Mouse (Mus musculus): ENCODE results near the gene Smurf1. TPM values are rescaled to one million over a fixed set of nuclear protein-coding genes. Genes with fewer than 3 reads are reported as not detected.

The Smurf1 gene
- polyA plus RNA-seq, 1 experiment from 2014 or later: 3.5 TPM

- no peak overlapping the region for H3K27ac ChIP-seq (ENCODE audit: low read length)
- no peaks in the 10 kb centered on the region for H3K27me3 ChIP-seq (replicated peaks; ENCODE audit: control insufficient read depth, insufficient read depth, low read length)
- no peak for ATAC-seq
- H3K9me3 ChIP-seq (ENCODE audit: control insufficient read depth, low read length): no peaks in the 10 kb centered on the region
- peaks cover 15% of the 10 kb centered on the region for H3K36me3 ChIP-seq (ENCODE audit: control insufficient read depth, insufficient read depth, low read length)
- no peak overlapping the region for H3K4me3 ChIP-seq (ENCODE audit: low read length)
- WGBS: 66% methylated on average over 7 of the region's 7 CpGs
- no peak overlapping the region for H3K4me2 ChIP-seq (ENCODE audit: low read depth, low read length)
- H3K9ac ChIP-seq (ENCODE audit: low read depth, low read length): no peak overlapping the region
- peaks cover 5% of the 10 kb centered on the region; the same call in 1 of the 2 replicates for H3K4me1 ChIP-seq (ENCODE audit: control insufficient read depth, insufficient read depth, low read length)
These were observed 67.8 kb downstream of the Smurf1 start for GRCm38 (mm10) chr5:144897881-144898280.

DNA sequence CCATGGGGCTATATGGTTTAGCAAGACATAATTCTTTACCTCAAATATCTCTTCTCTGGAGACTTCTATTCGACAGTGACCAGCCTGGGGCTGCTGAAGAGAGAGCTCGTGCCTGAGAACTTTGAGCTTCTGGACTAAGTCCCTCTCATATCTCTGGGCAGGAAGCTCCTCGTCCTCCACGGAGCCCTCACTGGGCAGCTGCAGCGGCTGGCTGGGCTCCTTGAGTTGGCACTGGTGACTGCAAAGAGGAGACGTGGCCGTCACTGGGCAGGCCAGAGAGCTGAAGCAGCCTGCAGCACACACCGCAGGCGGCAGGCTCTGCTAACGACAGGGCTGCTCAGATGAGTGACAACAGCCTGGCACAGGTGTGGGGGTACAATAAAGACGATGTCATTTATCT is 74.4 kb downstream of the Smurf1 start:
- Histone ChIP-seq H3K27me3 (replicated peaks; ENCODE audit: control insufficient read depth, insufficient read depth, low read length) (no peaks in the 10 kb centered on the region), H3K9me3 (ENCODE audit: control insufficient read depth, low read length) (no peaks in the 10 kb centered on the region; the same call in 1 of the 2 replicates), H3K27ac (ENCODE audit: low read length) (no peak overlapping the region), H3K4me1 (ENCODE audit: control insufficient read depth, insufficient read depth, low read length) (no peaks in the 10 kb centered on the region), H3K36me3 (ENCODE audit: control insufficient read depth, insufficient read depth, low read length) (peaks cover 13% of the 10 kb centered on the region; the same call in 1 of the 2 replicates), H3K4me2 (ENCODE audit: low read depth, low read length) (no peak overlapping the region), H3K4me3 (ENCODE audit: low read length) (no peak overlapping the region), H3K9ac (ENCODE audit: low read depth, low read length) (no peak overlapping the region)
- 84% methylated on average over 11 of the region's 11 CpGs for WGBS
- no peak for ATAC-seq

DNA sequence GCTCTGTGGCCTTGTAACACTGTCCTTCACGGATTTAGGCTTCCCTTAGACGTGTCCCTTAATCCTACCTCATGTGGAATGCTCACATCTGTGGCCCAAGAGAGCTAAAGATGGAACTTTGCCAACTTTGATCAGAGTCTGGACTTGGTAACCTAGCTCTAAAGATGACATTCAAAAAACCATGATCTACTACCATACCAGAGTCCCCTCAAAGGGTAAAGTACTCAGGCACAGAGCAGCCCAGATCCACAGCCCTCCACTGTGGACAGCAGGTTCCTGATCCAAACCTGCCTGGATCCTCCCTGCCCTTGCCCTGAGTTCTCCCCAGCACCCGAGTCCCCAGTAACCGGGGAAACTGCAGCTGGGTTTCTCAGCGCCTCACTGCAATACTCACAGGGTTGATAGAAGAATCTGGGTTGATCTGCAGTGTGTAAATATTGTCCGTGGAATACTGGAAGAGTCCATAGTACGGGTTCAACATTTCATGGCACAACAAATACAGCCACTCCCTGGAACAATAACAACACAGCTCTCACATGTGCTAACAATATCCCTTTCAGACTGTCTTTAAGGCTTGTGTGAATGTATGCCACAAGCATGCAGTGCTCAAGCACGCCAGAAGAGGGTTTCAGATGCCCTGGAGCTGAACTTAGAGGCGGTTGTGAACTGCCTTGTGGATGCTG is 79.5 kb downstream of the Smurf1 start:
- Histone ChIP-seq H3K27me3 (replicated peaks; ENCODE audit: control insufficient read depth, insufficient read depth, low read length) (no peaks in the 10 kb centered on the region), H3K36me3 (ENCODE audit: control insufficient read depth, insufficient read depth, low read length) (peaks cover 13% of the 10 kb centered on the region), H3K27ac (ENCODE audit: low read length) (no peak overlapping the region), H3K4me3 (ENCODE audit: low read length) (no peak overlapping the region), H3K4me1 (ENCODE audit: control insufficient read depth, insufficient read depth, low read length) (no peaks in the 10 kb centered on the region), H3K9me3 (ENCODE audit: control insufficient read depth, low read length) (no peaks in the 10 kb centered on the region; the same call in 1 of the 2 replicates), H3K9ac (ENCODE audit: low read depth, low read length) (no peak overlapping the region), H3K4me2 (ENCODE audit: low read depth, low read length) (no peak overlapping the region)
- no peak for ATAC-seq
- 86% methylated on average over 9 of the region's 9 CpGs for WGBS

GRCm38 (mm10) chr5:144884629-144885217 is 80.9 kb downstream of the Smurf1 start:
- no peak overlapping the region for H3K4me2 ChIP-seq (ENCODE audit: low read depth, low read length)
- no peak overlapping the region for H3K4me3 ChIP-seq (ENCODE audit: low read length)
- no peaks in the 10 kb centered on the region for H3K4me1 ChIP-seq (ENCODE audit: control insufficient read depth, insufficient read depth, low read length)
- peaks cover 13% of the 10 kb centered on the region for H3K36me3 ChIP-seq (ENCODE audit: control insufficient read depth, insufficient read depth, low read length)
- 80% methylated on average over 13 of the region's 13 CpGs for WGBS
- no peak for ATAC-seq
- H3K9ac ChIP-seq (ENCODE audit: low read depth, low read length): no peak overlapping the region
- no peak overlapping the region for H3K27ac ChIP-seq (ENCODE audit: low read length)
- no peaks in the 10 kb centered on the region for H3K27me3 ChIP-seq (replicated peaks; ENCODE audit: control insufficient read depth, insufficient read depth, low read length)
- H3K9me3 ChIP-seq (ENCODE audit: control insufficient read depth, low read length): no peaks in the 10 kb centered on the region; the same call in 1 of the 2 replicates

- 86% methylated on average over 14 of the region's 14 CpGs for WGBS
- H3K27ac ChIP-seq (ENCODE audit: low read length): no peak overlapping the region
- no peak overlapping the region for H3K9ac ChIP-seq (ENCODE audit: low read depth, low read length)
- no peaks in the 10 kb centered on the region for H3K9me3 ChIP-seq (ENCODE audit: control insufficient read depth, low read length)
- H3K4me2 ChIP-seq (ENCODE audit: low read depth, low read length): no peak overlapping the region
- peaks cover 6% of the 10 kb centered on the region for H3K36me3 ChIP-seq (ENCODE audit: control insufficient read depth, insufficient read depth, low read length)
- no peaks in the 10 kb centered on the region for H3K4me1 ChIP-seq (ENCODE audit: control insufficient read depth, insufficient read depth, low read length)
- H3K27me3 ChIP-seq (replicated peaks; ENCODE audit: control insufficient read depth, insufficient read depth, low read length): no peaks in the 10 kb centered on the region
- ATAC-seq: no peak
- H3K4me3 ChIP-seq (ENCODE audit: low read length): no peak overlapping the region
These were observed 83.8 kb downstream of the Smurf1 start for GRCm38 (mm10) chr5:144881670-144882399.

DNA sequence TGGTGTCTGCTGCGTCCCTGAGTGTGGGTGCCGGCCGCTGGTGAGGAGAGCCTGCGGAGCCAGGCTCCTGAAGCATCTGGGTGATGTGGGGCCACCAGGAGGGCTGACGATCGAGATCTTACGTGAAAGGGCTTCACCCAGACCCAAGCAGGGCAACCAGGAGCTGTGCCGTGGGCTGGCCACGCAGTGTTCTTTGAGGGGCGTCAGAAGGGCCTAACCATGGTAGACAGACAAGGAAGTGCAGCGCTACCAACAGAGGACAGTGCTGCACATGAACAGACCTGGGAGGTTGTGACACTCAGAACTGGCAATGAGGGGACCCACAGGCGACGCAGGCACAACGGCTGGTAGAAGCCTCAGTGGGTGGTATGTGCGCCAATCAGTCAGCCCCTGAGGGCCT is 88.6 kb downstream of the Smurf1 start:
- Histone ChIP-seq H3K4me3 (ENCODE audit: low read length) (no peak overlapping the region), H3K9me3 (ENCODE audit: control insufficient read depth, low read length) (no peaks in the 10 kb centered on the region), H3K36me3 (ENCODE audit: control insufficient read depth, insufficient read depth, low read length) (no peaks in the 10 kb centered on the region), H3K4me2 (ENCODE audit: low read depth, low read length) (no peak overlapping the region), H3K4me1 (ENCODE audit: control insufficient read depth, insufficient read depth, low read length) (no peaks in the 10 kb centered on the region), H3K27me3 (replicated peaks; ENCODE audit: control insufficient read depth, insufficient read depth, low read length) (no peaks in the 10 kb centered on the region), H3K27ac (ENCODE audit: low read length) (no peak overlapping the region), H3K9ac (ENCODE audit: low read depth, low read length) (no peak overlapping the region)
- WGBS: 91% methylated on average over 15 of the region's 15 CpGs
- no peak for ATAC-seq

GRCm38 (mm10) chr5:144875892-144876291 is 89.8 kb downstream of the Smurf1 start:
- peak; percentile 58 for ATAC-seq
- Histone ChIP-seq H3K4me3 (ENCODE audit: low read length) (no peak overlapping the region), H3K27ac (ENCODE audit: low read length) (no peak overlapping the region), H3K4me2 (ENCODE audit: low read depth, low read length) (no peak overlapping the region), H3K27me3 (replicated peaks; ENCODE audit: control insufficient read depth, insufficient read depth, low read length) (no peaks in the 10 kb centered on the region), H3K36me3 (ENCODE audit: control insufficient read depth, insufficient read depth, low read length) (no peaks in the 10 kb centered on the region), H3K9me3 (ENCODE audit: control insufficient read depth, low read length) (no peaks in the 10 kb centered on the region), H3K9ac (ENCODE audit: low read depth, low read length) (no peak overlapping the region), H3K4me1 (ENCODE audit: control insufficient read depth, insufficient read depth, low read length) (no peaks in the 10 kb centered on the region)
- 13% methylated on average over 13 of the region's 13 CpGs for WGBS

- H3K4me2 ChIP-seq (ENCODE audit: low read depth, low read length): no peak overlapping the region
- 85% methylated on average over 6 of the region's 6 CpGs for WGBS
- H3K27me3 ChIP-seq (replicated peaks; ENCODE audit: control insufficient read depth, insufficient read depth, low read length): no peaks in the 10 kb centered on the region
- H3K9ac ChIP-seq (ENCODE audit: low read depth, low read length): no peak overlapping the region
- no peak overlapping the region for H3K27ac ChIP-seq (ENCODE audit: low read length)
- H3K4me1 ChIP-seq (ENCODE audit: control insufficient read depth, insufficient read depth, low read length): no peaks in the 10 kb centered on the region
- H3K36me3 ChIP-seq (ENCODE audit: control insufficient read depth, insufficient read depth, low read length): no peaks in the 10 kb centered on the region
- no peak overlapping the region for H3K4me3 ChIP-seq (ENCODE audit: low read length)
- H3K9me3 ChIP-seq (ENCODE audit: control insufficient read depth, low read length): no peaks in the 10 kb centered on the region
- peak; percentile 13; the same call in 1 of the 2 replicates for ATAC-seq
These were observed 90.4 kb downstream of the Smurf1 start for GRCm38 (mm10) chr5:144875227-144875626.

- Histone ChIP-seq H3K4me2 (ENCODE audit: low read depth, low read length) (no peak overlapping the region), H3K27ac (ENCODE audit: low read length) (no peak overlapping the region), H3K27me3 (replicated peaks; ENCODE audit: control insufficient read depth, insufficient read depth, low read length) (no peaks in the 10 kb centered on the region), H3K4me3 (ENCODE audit: low read length) (no peak overlapping the region), H3K4me1 (ENCODE audit: control insufficient read depth, insufficient read depth, low read length) (no peaks in the 10 kb centered on the region), H3K9me3 (ENCODE audit: control insufficient read depth, low read length) (no peaks in the 10 kb centered on the region), H3K9ac (ENCODE audit: low read depth, low read length) (no peak overlapping the region), H3K36me3 (ENCODE audit: control insufficient read depth, insufficient read depth, low read length) (no peaks in the 10 kb centered on the region)
- WGBS: 72% methylated on average over 3 of the region's 3 CpGs
- ATAC-seq: no peak
These were observed 92.8 kb downstream of the Smurf1 start for GRCm38 (mm10) chr5:144872867-144873266.
